Mouse (Mus musculus) brain, embryonic 14.5 days (tissue): ENCODE results near the gene Itpr1. TPM values are rescaled to one million over a fixed set of nuclear protein-coding genes. Genes with fewer than 3 reads are reported as not detected.
A peak's percentile ranks its signal among the peaks of the same experiment; 100 is the strongest.

Experiments used
- DNase-seq: peaks from one replicate; pipeline ENCODE4 v3.0.0-alpha.2; 2011; ENCODE audit warnings: low read depth
- CTCF ChIP-seq: fragments of 200-500 bp; IDR thresholded peaks from 2 replicates; pipeline ENCODE4 v1.5.1; 2012; ENCODE audit warnings: inconsistent platforms, mild to moderate bottlenecking, moderate library complexity, borderline replicate concordance; ENCODE audit not compliant: insufficient read depth, insufficient read length; ENCODE audit errors: extremely low read depth
- POLR2A ChIP-seq: fragments of 200-500 bp; IDR thresholded peaks from 2 replicates; pipeline ENCODE4 v1.6.1; 2012; ENCODE audit warnings: mild to moderate bottlenecking, inconsistent platforms, borderline replicate concordance; ENCODE audit not compliant: poor library complexity, insufficient read depth, insufficient read length, severe bottlenecking; ENCODE audit errors: extremely low read depth
- polyA plus RNA-seq: library from polyadenylated mRNA; depleted of rRNA; stranded (reverse); fragments of >200 nt; gene quantifications from 2 replicates; pipeline ENCODE4 v1.2.3, GENCODE M21; 2012

The Itpr1 gene
- polyA plus RNA-seq, 1 experiment = 9.9 TPM

DNA sequence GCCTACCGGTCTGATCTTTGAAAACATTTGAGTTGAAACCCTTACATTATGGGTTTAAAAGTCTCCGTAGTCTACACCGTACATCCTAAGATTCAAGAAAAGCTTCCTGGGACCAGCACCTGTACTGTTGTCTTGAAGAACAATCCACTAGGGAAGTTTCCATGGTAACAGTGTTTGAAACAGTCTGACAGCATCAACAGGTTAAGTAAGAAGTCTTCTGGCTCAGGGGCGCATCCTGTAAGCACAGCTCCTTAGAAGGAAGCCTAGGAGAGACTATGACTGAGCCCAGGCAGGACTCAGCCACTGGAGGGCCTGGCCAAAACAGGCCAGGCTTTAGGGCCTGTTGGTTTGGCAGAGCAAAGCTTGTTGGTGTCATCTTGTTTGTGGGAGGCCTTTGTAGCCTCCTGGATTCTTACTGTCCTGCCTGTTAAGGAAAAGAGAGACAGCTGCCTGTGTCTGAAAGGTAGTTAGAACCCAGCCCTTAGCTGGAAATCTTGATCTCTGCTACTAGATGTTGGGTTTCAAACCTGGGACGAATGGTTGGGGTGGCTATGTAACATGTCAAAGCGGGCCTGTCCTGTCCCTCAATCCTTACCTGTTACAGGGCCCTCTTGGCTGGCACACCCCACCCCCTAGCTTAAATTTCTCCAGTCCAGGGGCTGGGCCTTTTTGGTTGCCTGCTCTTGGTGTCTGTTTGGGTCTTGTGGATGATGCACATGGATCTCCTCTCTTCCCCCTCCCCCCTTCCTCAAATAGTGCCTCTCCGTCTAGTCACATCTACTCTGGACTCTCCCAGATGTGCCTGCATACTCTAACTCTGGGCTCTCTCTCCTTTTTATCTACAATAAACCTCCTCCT, 242.3 kb downstream of the Itpr1 start:
- TF ChIP-seq POLR2A (no peak), CTCF (no peak)
- DNase-seq = peak; percentile 52

DNA sequence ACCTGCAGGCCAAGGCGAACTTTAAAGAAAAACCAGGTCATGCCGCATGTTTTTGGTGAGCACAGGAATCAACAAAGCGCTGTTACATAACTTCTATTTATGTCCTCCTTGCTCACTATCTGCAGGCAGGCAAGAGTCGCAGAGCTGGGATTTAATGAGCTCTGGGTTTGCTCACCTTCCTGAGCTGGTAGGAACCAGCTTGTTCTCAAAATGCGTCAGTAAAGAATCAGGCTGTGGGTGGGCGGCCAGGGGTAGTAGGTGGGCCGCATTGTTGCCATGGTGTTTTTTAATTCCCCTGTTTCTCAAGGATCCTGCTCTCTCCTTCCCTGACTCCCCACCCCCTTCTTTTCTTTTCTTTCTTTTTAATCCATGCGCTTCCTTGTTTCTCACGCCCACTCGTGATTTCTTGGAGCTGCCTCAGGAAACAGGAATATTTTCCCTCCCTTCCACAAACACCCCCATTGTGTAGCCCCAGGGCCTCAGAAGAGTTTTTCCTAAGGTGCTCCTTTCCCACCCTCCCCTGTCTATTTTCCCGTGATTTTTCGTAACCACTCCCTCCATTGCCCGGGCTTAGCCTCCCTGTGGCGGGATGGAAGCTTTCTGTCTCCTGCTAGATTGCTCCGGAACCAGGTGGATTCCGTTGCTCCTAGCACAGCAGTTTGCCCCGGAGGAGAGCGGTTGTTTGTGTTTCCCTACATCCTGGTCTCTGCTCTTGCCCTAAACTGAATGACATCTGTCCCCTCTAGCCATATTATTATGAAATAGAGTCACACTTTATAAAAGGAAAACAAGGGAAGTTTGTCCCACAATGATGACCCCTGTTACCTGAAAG, 243.6 kb downstream of the Itpr1 start:
- TF ChIP-seq CTCF (no peak), POLR2A (no peak)
- peak; percentile 78 for DNase-seq

DNA sequence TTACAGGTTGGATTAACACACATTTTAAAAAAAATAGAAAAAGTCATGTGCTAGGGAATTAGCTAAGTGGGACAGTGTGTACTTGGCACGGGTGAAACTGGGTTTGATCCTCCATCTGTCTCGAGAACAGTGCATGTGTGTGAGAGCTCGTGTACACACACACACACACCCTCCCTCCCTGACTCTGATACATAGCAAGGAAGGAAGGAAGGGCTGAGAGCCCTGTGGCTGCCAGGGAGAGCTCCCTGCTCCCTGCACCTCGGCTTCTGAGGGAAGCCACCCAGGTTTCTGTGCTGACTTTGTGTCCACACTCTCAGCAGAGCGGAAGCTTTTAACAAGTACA, 244.1 kb downstream of the Itpr1 start:
- peak; percentile 72 for DNase-seq
- no peak for TF ChIP-seq CTCF
- TF ChIP-seq POLR2A = no peak

DNA sequence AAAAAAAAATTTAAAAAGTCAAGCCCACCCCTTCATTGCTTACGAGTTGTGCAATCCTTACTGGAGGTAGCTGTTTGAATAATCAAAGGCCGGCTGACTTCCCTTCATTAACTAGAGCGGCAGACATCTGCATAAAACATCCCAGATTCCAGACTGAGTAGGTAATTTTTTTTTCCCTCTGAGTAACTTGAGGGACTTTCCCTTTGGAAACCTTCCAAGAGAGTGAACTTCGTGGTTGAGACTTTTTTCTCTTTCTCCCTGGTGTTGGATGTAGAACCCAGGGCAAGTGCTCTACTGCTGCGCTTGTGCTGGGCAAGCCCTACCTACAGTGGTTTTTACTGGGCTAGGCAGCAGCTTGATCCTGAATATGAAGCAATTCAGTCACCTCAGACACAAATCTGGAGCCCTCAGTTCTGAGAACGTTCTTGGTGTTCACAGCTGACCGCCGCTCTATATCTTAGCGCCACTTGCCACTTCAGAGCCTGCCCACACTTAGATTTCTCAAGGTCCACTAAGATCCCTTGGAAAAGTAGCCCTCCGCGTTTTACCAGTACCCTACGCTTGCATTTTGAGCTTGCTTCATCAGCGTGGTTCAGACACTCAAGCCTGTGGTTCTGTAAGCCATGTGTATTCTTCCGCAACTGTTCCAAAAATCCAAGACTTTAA, 244.8 kb downstream of the Itpr1 start:
- TF ChIP-seq POLR2A (no peak), CTCF (no peak)
- peak; percentile 61 for DNase-seq

DNA sequence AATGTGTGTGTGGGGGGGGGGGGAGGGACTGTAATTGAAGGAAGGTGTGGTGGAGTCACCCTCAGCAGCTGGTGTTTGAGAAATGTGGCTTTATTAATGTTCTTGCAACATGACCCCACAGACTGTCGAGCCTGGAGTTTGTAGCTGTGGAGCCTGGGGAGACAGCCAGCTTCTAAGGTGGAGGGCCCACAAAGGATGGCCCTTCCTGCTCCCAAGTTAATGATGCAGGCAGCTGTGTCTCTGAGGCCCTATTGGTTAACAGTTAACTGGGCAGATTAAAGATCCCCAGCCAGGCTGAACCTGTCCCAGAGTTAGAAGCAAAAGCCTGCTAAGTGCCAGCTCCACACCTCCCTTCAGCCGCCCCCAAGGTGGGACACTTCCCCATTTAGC, 245.3 kb downstream of the Itpr1 start:
- no peak for TF ChIP-seq POLR2A
- TF ChIP-seq CTCF = no peak

DNA sequence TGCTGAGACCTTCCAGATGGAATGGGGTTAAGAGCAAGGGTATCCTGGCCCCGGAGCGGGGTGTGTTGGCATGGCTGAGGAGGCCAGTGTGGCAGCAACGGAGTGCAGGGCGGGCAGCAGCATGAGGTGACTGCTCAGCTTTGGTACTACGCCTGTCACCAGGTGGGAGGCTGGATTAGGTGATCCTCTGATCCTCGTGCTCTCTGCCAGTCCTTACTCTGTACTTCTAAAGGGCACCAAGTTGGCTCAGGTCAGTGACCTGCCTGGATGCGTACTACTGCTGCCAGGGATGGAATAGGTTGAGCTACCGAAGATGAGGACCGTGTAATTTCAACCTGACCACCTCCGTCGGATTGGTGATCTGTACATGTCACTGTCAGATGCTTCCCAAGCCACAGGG, 245.9 kb downstream of the Itpr1 start:
- DNase-seq = no peak
- TF ChIP-seq POLR2A (no peak), CTCF (no peak)

More for the DNA sequence above, 245.3 kb downstream of the Itpr1 start:
- DNase-seq = no peak

DNA sequence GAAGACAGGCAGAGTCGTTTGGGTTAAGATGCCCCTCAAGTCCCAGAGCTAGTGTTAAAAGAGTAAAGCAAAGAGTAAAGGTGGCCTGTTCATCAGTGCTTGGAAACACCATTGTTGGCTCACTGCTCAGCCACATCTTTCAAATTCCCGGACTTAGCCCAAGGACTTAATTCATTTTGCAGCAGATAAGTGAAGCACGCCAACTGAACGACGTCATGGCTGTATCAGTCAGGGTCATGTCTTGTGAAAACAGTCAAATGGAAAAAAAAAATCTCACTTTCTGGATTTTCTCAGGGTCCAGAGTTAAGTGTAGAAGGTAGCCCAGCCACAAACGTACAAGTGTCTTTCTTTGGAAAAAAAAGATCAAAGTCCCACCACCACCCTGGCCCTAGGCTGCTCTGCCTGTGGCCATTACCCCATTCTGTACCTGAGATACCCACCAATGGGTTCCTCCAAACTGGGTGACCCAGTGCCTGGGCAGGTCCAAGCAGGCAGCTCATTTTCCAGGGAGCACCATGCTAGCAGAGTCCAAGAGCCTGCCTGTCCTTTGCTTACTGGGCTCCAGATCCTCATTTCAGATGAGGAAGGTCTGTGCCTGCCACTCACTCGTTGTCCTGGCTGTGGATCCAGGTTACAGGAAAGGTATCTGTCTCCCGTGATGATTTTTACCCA, 251.5 kb downstream of the Itpr1 start:
- TF ChIP-seq CTCF (no peak), POLR2A (no peak)
- DNase-seq = no peak

DNA sequence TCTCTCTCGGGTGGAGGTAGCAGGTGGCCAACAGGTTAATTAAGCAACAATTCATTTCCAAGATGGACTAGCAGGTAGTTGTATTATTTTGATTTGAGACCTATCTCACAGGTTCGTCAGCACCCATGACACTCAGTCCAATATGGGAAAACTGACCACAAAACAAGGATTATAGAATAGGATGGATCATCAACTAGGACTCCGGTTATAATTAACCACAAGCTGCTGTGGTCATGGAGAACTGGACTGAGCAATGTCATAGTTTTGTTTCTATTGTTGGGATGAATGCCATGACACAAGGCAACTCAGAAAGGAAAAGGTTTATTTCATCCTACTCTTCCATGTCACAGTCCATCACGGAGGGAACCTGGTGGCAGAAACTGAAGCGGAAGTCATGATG, 252.3 kb downstream of the Itpr1 start:
- no peak for DNase-seq

DNA sequence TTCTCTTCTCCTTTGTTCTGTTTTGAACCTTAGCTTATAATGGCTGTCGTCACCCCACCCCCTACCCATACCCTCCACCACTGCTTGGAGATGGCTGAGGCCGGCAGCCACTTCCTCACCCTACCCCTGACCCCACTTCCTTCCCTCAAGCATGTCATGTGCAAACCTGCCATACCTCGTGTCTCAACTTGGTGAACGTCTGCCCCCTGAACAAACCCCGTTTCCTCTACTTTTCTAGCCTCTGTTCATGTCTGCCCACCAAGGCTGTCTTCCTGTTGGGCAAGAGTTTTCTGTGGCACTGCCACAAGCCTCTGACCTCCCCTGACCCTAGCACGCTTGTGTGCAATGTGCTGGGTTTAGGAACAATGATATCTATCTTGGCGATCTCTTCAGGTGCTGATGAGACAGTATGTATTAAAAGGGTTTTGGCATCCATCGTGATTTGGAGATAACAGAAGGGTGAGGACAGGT, 253.2 kb downstream of the Itpr1 start:
- no peak for DNase-seq
- TF ChIP-seq POLR2A (no peak), CTCF (no peak)

More for the DNA sequence above, 252.3 kb downstream of the Itpr1 start:
- TF ChIP-seq POLR2A = no peak
- TF ChIP-seq CTCF = no peak

DNA sequence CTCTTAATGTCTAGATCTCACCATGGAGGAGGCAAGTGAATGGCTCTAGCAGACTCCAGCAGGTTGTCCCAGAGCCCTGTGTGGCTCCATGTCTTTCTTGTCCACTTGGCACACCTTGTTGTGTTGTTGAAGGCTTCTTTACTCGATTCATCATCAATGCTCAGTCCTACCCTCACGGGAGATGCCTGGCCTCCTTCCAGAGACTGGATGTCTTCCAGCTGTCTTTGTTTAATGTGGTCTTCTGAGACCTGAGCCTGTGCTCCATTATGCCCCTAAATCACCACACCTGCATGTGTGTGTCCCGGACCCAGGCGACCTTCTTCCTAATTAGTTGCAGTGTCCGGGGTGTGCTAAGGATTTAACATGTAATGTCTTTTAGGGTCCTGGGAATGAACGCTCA, 254.7 kb downstream of the Itpr1 start:
- no peak for DNase-seq
- TF ChIP-seq CTCF = no peak
- TF ChIP-seq POLR2A = no peak
